Mouse (Mus musculus) liver, postnatal 0 days (tissue): ENCODE data around the gene Wwp2.

Experiments used
- CTCF ChIP-seq: sonication (generic); IDR thresholded peaks from 2 replicates; pipeline ENCODE4 v1.5.1; 2016; ENCODE audit warnings: antibody characterized with exemption, low read depth
- EP300 ChIP-seq: IDR thresholded peaks from 2 replicates; pipeline ENCODE4 v1.6.1; 2016; ENCODE audit warnings: antibody characterized with exemption, low read depth, mild to moderate bottlenecking

- TF ChIP-seq CTCF = no peak
- TF ChIP-seq EP300 = no peak
Observed at GRCm38 (mm10) chr8:107578541-107578940, 142.4 kb downstream of the Wwp2 start.
